Mouse (Mus musculus): ENCODE data around the gene Mosmo. TPM values are rescaled to one million over a fixed set of nuclear protein-coding genes. Genes with fewer than 3 reads are reported as not detected.

Mosmo gene
- total RNA-seq, 4 experiments from 2014 or later, result 69.0 to 88.6 (median 73.7) TPM

GRCm38 (mm10) chr7:120767369-120767768 is 90.0 kb downstream of the Mosmo start:
- no peak for DNase-seq (ENCODE audit: low spot score in 2 of 2)

DNA sequence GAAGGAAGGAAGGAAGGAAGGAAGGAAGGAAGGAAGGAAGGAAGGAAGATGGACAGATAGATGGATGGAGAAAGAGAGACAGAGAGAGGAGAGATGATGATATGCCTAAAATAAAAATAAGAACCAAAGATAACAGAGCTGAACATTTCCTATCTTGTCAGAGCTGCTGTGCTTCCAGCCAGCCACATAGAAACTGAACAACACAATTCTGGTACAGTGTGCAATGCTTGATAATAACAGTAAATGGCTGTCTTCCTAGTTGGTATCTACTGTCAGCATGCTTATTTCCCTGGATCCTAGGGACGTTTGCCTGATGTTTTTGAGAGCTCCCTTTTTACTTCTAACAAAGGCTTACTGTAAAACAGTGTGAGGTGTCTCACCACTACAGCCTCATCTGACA is 94.0 kb downstream of the Mosmo start:
- DNase-seq (ENCODE audit: low spot score in 2 of 2), result no peak

DNA sequence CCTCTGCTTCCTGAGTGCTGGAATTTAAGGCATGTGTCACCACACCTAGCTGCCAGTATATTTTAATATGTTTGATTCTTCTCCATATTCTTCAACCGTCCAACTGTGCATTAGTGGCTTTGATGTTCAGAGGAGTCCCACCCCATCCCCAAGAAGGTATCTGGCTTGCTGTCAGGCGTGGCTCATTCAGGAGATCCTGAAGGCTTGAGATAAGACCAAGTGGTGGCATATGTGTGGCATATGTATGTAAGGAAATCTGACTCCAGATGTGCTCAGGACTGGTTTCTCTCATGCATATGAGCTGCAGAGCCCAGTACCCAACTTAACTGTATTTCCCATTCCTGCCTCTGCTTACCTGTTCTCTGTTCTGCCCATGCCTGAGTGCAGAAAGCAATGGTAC is 100.6 kb downstream of the Mosmo start:
- DNase-seq (ENCODE audit: low spot score in 2 of 2), result no peak

Other genes with a start within 250 kb of the Mosmo start
- gene Uqcrc2, start 42.4 kb upstream of the Mosmo start, total RNA-seq (2022), result 100 to 1,000 TPM; 248 to 256 (median 249) TPM
- under 1 TPM in 2 of 4 experiments, not detected in 2; 0.17 to 0.39 TPM for gene Pdzd9, start 7.3 kb upstream of the Mosmo start, total RNA-seq (2022)
- gene Vwa3a, start 61.7 kb downstream of the Mosmo start, total RNA-seq (2022), result 10 to 100 TPM; 15.4 to 20.7 (median 15.9) TPM
- under 1 TPM in 1 of 4 experiments, not detected in 3; 0.30 TPM for gene Gm5737, start 134.7 kb downstream of the Mosmo start, total RNA-seq (2022)
- 10 to 100 TPM; 28.3 to 36.3 (median 35.3) TPM for gene Eef2k, start 165.2 kb downstream of the Mosmo start, total RNA-seq (2022)
- gene Polr3e, start 240.1 kb downstream of the Mosmo start, total RNA-seq (2022), result 10 to 100 TPM; 25.8 to 31.6 (median 30.3) TPM